Mouse (Mus musculus): ENCODE data around the gene Stox2. TPM values are rescaled to one million over a fixed set of nuclear protein-coding genes. Genes with fewer than 3 reads are reported as not detected.

The Stox2 gene
- polyA plus RNA-seq, 1 experiment = 1.4 TPM

DNA sequence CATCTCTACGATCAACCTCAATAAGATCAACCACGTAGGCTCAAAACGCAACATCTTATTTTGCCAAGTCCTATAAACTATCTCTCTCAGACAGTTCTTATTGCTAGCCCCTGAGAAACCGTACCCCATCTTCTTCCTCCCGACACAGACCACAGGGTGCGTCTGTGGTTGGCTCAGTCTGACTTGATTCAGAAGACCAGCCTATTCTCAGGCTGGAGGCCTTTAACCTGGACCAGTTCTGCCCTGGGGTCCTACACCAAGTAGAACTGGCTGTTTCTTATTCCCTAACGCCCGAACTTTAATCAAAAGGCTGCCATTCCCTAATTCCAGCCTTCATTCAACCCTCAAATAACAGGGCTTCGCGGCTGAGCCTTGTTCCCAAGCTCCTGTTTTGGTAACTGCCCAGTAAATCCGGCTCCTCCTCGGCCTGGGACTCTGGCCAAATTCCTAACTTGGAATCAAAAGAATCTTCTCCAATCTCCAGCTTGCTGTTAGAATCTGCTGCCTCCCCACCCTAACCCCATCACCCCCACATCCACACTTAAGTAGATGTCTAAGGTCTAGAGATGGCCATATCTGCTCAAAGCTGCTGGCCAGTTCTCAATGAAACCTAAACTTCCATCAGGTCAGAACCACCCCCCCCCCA, 91.5 kb downstream of the Stox2 start:
- TF ChIP-seq CTCF (IDR thresholded peaks at IDR 0.05; ENCODE audit: extremely low read depth, insufficient read length, insufficient replicate concordance, low read depth, low read length) (no peak), POLR2A (IDR thresholded peaks at IDR 0.05; ENCODE audit: low read depth, low read length) (no peak)
- no peaks in the 10 kb centered on the region for H3K36me3 ChIP-seq (ENCODE audit: control insufficient read depth, insufficient read depth, low read length)
- H3K4me1 ChIP-seq (ENCODE audit: control insufficient read depth, insufficient read depth, insufficient read length, low read length) = peaks cover 6% of the 10 kb centered on the region; the same call in 1 of the 2 replicates
- no peak overlapping the region for H3K4me3 ChIP-seq (ENCODE audit: low read depth, low read length)
- 64% methylated on average over 12 of the region's 12 CpGs for WGBS
- H3K27ac ChIP-seq (ENCODE audit: insufficient read depth, low read depth, low read length) = no peak overlapping the region
- no peaks in the 10 kb centered on the region for H3K27me3 ChIP-seq (ENCODE audit: control insufficient read depth, insufficient read depth, low read length)

DNA sequence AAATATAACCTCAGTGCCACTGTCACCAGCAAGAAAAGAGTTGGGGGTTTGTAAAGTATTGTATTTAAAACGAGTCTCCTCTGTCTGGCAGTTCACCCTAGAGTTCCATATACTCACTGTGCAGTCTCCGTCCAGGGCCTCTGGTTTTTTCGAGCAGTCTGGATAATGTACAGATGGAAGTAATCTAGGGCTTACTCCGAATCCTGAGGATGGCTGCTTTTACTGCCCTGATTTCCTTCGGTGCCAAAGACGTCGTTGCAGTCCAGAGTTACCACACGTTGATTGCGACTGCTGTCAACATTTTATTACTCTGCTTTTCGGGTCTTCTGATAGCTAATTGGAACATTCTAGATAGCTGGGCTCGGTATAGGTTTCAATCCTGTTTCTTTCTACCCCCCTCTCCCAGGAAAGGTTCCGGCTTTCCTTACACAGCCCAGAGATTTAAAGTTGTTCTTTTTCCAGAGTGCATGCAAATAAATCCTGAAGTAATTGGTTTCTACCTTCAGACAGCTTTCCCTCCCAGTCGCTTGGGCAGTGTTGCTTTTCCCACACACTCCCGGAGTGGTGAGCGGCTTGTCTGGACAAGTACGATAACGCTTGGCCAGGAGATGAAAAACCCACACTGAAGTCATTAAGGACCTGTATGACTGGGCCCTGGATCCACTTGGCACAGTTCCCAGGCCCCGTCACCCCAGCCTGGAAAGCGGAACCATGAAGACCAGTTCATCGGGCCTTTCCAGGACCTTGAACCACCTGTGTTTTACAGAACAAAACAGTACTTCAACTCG, 94.1 kb downstream of the Stox2 start:
- 24% methylated on average over 21 of the region's 21 CpGs for WGBS
- H3K27me3 ChIP-seq (ENCODE audit: control insufficient read depth, insufficient read depth, low read length) = no peaks in the 10 kb centered on the region
- no peaks in the 10 kb centered on the region for H3K36me3 ChIP-seq (ENCODE audit: control insufficient read depth, insufficient read depth, low read length)
- no peak overlapping the region for H3K27ac ChIP-seq (ENCODE audit: insufficient read depth, low read depth, low read length)
- H3K4me1 ChIP-seq (ENCODE audit: control insufficient read depth, insufficient read depth, insufficient read length, low read length) = peaks cover 6% of the 10 kb centered on the region; the same call in 1 of the 2 replicates
- TF ChIP-seq POLR2A (IDR thresholded peaks at IDR 0.05; ENCODE audit: low read depth, low read length) (no peak), CTCF (IDR thresholded peaks at IDR 0.05; ENCODE audit: extremely low read depth, insufficient read length, insufficient replicate concordance, low read depth, low read length) (no peak)
- H3K4me3 ChIP-seq (ENCODE audit: low read depth, low read length) = no peak overlapping the region

DNA sequence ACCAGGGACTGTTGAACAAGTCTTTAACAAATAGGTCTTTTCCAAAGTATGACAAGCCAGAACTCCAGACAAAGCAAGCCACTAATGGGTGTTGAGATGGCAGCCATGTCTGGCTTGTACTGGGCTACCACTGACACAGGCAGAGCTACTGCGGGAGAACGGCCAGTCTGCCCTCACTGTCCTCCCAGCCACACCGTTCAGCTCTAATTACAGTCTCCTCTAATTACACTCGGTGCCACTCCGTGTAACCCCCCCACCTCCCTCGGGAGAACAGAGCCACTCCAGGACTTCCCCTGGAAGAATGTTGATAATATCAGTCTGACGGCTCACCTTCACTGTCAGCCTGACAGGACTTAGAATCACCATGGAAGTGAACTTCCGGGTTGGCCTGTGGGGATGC, 97.1 kb downstream of the Stox2 start:
- H3K4me3 ChIP-seq (ENCODE audit: low read depth, low read length) = no peak overlapping the region
- H3K36me3 ChIP-seq (ENCODE audit: control insufficient read depth, insufficient read depth, low read length) = no peaks in the 10 kb centered on the region
- WGBS = 76% methylated on average over 8 of the region's 8 CpGs
- H3K27me3 ChIP-seq (ENCODE audit: control insufficient read depth, insufficient read depth, low read length) = no peaks in the 10 kb centered on the region
- TF ChIP-seq POLR2A (IDR thresholded peaks at IDR 0.05; ENCODE audit: low read depth, low read length) (no peak), CTCF (IDR thresholded peaks at IDR 0.05; ENCODE audit: extremely low read depth, insufficient read length, insufficient replicate concordance, low read depth, low read length) (no peak)
- H3K27ac ChIP-seq (ENCODE audit: insufficient read depth, low read depth, low read length) = no peak overlapping the region
- H3K4me1 ChIP-seq (ENCODE audit: control insufficient read depth, insufficient read depth, insufficient read length, low read length) = peaks cover 6% of the 10 kb centered on the region; the same call in 1 of the 2 replicates

DNA sequence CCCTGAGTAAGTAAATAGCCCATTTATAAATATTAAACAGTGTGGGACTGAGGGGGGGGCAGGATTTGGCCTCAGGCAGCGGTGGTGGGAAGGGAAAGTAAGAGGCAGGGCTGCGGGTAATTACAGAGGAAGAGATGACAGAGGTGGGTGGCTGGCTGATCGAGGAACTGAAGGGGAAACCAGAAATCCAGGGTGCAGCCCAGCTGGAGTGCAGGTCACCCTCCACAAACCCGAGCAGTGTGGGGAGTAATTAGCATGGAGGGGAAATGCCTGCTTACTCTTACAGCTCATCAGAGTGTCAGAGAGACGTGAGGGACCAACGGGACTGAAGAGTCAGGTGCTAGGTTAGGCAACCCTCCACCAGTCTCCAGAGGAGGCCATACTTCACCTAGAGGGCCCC, 98.4 kb downstream of the Stox2 start:
- WGBS = 37% methylated on average over 6 of the region's 6 CpGs
- Histone ChIP-seq H3K27me3 (ENCODE audit: control insufficient read depth, insufficient read depth, low read length) (no peaks in the 10 kb centered on the region), H3K36me3 (ENCODE audit: control insufficient read depth, insufficient read depth, low read length) (no peaks in the 10 kb centered on the region), H3K4me3 (ENCODE audit: low read depth, low read length) (no peak overlapping the region), H3K4me1 (ENCODE audit: control insufficient read depth, insufficient read depth, insufficient read length, low read length) (peaks cover 6% of the 10 kb centered on the region; the same call in 1 of the 2 replicates), H3K27ac (ENCODE audit: insufficient read depth, low read depth, low read length) (no peak overlapping the region)
- TF ChIP-seq CTCF (IDR thresholded peaks at IDR 0.05; ENCODE audit: extremely low read depth, insufficient read length, insufficient replicate concordance, low read depth, low read length) = no peak
- TF ChIP-seq POLR2A (IDR thresholded peaks at IDR 0.05; ENCODE audit: low read depth, low read length) = no peak

DNA sequence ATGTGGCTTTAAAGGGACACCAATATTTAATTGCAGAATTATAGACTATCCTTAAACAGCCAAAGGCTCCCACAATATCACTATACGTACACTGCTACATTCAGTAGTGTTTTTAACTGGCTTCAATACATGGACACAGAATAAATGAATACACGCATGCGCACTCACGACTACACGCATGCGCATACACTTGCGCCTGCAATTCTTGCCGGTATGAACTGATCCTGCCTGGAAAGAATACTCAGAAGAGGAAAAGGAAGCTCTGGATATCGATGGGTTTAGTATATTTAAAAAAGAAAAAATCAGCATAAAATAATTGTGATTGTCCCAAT, 100.4 kb downstream of the Stox2 start:
- 92% methylated on average over 9 of the region's 9 CpGs for WGBS

DNA sequence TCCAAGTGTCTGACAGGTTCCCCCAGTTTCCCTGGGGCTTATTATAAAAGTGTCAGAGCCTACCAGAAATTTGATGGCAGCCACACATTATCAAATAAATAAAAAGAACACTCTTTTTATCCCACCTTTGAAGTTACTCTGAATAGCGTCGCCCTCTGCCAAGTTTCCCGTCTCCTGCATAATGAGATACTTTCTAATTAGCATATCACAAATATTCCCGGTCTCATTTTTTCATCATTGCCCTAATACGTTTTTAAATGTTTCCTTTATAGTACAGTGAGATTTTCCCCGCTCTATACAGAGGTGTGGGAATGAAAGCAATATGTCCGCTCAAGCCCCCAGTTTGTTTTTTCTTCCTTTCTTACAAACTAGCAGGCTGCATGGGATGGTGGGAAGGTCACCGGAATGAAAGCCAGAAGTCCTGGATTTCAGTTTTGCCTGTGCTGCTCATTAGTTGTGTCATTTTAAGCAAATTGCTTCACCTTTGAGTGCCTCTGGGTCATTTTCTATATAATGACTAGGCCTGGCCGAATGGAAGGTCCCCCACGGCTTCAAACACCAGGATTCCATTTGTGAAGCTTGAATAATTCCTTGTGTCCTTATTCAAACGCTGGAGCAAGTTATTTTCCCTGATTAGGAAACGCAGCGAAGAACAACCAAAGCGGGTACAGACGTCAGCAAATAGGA, 100.9 kb downstream of the Stox2 start:
- TF ChIP-seq POLR2A (IDR thresholded peaks at IDR 0.05; ENCODE audit: low read depth, low read length) (no peak), CTCF (IDR thresholded peaks at IDR 0.05; ENCODE audit: extremely low read depth, insufficient read length, insufficient replicate concordance, low read depth, low read length) (no peak)
- Histone ChIP-seq H3K4me3 (ENCODE audit: low read depth, low read length) (no peak overlapping the region), H3K27me3 (ENCODE audit: control insufficient read depth, insufficient read depth, low read length) (no peaks in the 10 kb centered on the region), H3K36me3 (ENCODE audit: control insufficient read depth, insufficient read depth, low read length) (no peaks in the 10 kb centered on the region), H3K4me1 (ENCODE audit: control insufficient read depth, insufficient read depth, insufficient read length, low read length) (0 out of 2 replicates have a peak, but pooled peaks cover 3% of the 10 kb centered on the region), H3K27ac (ENCODE audit: insufficient read depth, low read depth, low read length) (no peak overlapping the region)
- WGBS = 70% methylated on average over 15 of the region's 15 CpGs

More for the DNA sequence above, 100.4 kb downstream of the Stox2 start:
- Histone ChIP-seq H3K4me3 (ENCODE audit: low read depth, low read length) (no peak overlapping the region), H3K27me3 (ENCODE audit: control insufficient read depth, insufficient read depth, low read length) (no peaks in the 10 kb centered on the region), H3K27ac (ENCODE audit: insufficient read depth, low read depth, low read length) (no peak overlapping the region), H3K4me1 (ENCODE audit: control insufficient read depth, insufficient read depth, insufficient read length, low read length) (0 out of 2 replicates have a peak, but pooled peaks cover 3% of the 10 kb centered on the region), H3K36me3 (ENCODE audit: control insufficient read depth, insufficient read depth, low read length) (no peaks in the 10 kb centered on the region)
- no peak for TF ChIP-seq CTCF (IDR thresholded peaks at IDR 0.05; ENCODE audit: extremely low read depth, insufficient read length, insufficient replicate concordance, low read depth, low read length)
- TF ChIP-seq POLR2A (IDR thresholded peaks at IDR 0.05; ENCODE audit: low read depth, low read length) = no peak

DNA sequence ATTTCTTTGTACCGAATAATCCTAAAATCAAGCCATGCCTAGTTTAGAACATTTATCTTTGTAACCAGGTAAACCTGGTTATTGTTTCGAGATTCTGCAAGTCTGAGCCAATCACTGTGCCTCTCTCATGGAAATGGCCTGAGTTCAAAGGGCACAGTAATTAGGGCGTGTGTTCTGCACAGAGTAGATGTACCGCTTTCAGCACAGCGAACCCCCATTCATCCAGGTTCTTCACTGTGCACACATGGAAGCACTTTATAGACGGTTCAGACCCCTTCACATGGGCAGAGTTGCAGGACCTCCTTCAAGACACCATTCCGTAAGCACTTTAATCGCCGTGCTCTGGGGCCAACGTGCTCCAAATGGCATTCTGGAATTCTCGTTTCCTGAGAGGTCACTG, 104.7 kb downstream of the Stox2 start:
- Histone ChIP-seq H3K27me3 (ENCODE audit: control insufficient read depth, insufficient read depth, low read length) (no peaks in the 10 kb centered on the region), H3K36me3 (ENCODE audit: control insufficient read depth, insufficient read depth, low read length) (no peaks in the 10 kb centered on the region), H3K27ac (ENCODE audit: insufficient read depth, low read depth, low read length) (no peak overlapping the region), H3K4me3 (ENCODE audit: low read depth, low read length) (no peak overlapping the region), H3K4me1 (ENCODE audit: control insufficient read depth, insufficient read depth, insufficient read length, low read length) (0 out of 2 replicates have a peak, but pooled peaks cover 3% of the 10 kb centered on the region)
- WGBS = 30% methylated on average over 11 of the region's 11 CpGs
- TF ChIP-seq CTCF (IDR thresholded peaks at IDR 0.05; ENCODE audit: extremely low read depth, insufficient read length, insufficient replicate concordance, low read depth, low read length) (no peak), POLR2A (IDR thresholded peaks at IDR 0.05; ENCODE audit: low read depth, low read length) (no peak)

Measured in small intestine, adult 2 months (tissue).